Mouse (Mus musculus) MEL (cell line): ENCODE measurements around the gene Dync1li2. TPM values are rescaled to one million over a fixed set of nuclear protein-coding genes. Genes with fewer than 3 reads are reported as not detected.
A peak's percentile ranks its signal among the peaks of the same experiment; 100 is the strongest.

Experiments
- DNase-seq: peaks from one replicate; pipeline ENCODE4 v3.0.0; 2011; ENCODE audit warnings: low read depth, low spot score
- H3K27ac ChIP-seq: 2 replicates; pipeline ENCODE4 v1.5.1; 2012; ENCODE audit warnings: low read depth, mild to moderate bottlenecking, control low read depth, low read length, moderate library complexity; ENCODE audit not compliant: control insufficient read depth
- H3K27me3 ChIP-seq, 2 experiments: fragments of 150-350 bp in 1 of 2; sonication (generic) in 1 of 2; 2 replicates each; pipeline ENCODE4 v1.6.1; 2012; ENCODE audit warnings: low read length in 2 of 2, mild to moderate bottlenecking in 2 of 2, improper control_type of control experiment in 1 of 2, moderate library complexity in 1 of 2; ENCODE audit not compliant: insufficient read depth in 2 of 2, control insufficient read depth in 1 of 2
- H3K36me3 ChIP-seq, 2 experiments: 2 replicates each; pipeline ENCODE4 v1.6.1; 2012 to 2014; ENCODE audit warnings: low read length in 2 of 2, improper control_type of control experiment in 1 of 2, inconsistent platforms in 1 of 2, mild to moderate bottlenecking in 1 of 2; ENCODE audit not compliant: insufficient read depth in 2 of 2, control insufficient read depth in 1 of 2
- H3K4me1 ChIP-seq, 2 experiments: fragments of 150-350 bp in 1 of 2; sonication (generic) in 1 of 2; 2 replicates each; pipeline ENCODE4 v1.6.1; 2012; ENCODE audit warnings: low read length in 2 of 2, improper control_type of control experiment in 1 of 2, mild to moderate bottlenecking in 1 of 2; ENCODE audit not compliant: insufficient read depth in 2 of 2, control insufficient read depth in 1 of 2
- H3K4me3 ChIP-seq, 2 experiments: fragments of 150-350 bp in 1 of 2; sonication (generic) in 1 of 2; 2 replicates each; pipeline ENCODE4 v1.5.1; 2012; ENCODE audit warnings: low read depth in 2 of 2, low read length in 2 of 2, mild to moderate bottlenecking in 2 of 2, moderate library complexity in 2 of 2, control low read depth in 1 of 2, improper control_type of control experiment in 1 of 2; ENCODE audit not compliant: control insufficient read depth in 1 of 2, insufficient read depth in 1 of 2
- H3K79me2 ChIP-seq: 2 replicates; pipeline ENCODE4 v1.6.1; 2012; ENCODE audit warnings: mild to moderate bottlenecking, low read length, moderate library complexity; ENCODE audit not compliant: control insufficient read depth, poor library complexity, insufficient read depth
- H3K9ac ChIP-seq: 2 replicates; pipeline ENCODE4 v1.6.1; 2012; ENCODE audit warnings: low read depth, mild to moderate bottlenecking, control low read depth, low read length, moderate library complexity; ENCODE audit not compliant: control insufficient read depth, poor library complexity, severe bottlenecking
- H3K9me3 ChIP-seq: fragments of 150-350 bp; sonication (generic); replicated peaks from 2 replicates; pipeline ENCODE4 v1.6.1; 2012; ENCODE audit warnings: mild to moderate bottlenecking, low read length, improper control_type of control experiment, moderate library complexity; ENCODE audit not compliant: insufficient read depth
- CHD1 ChIP-seq: IDR thresholded peaks from 2 replicates; pipeline ENCODE4 v1.6.1; 2012; ENCODE audit warnings: low read depth, mild to moderate bottlenecking, inconsistent platforms, low read length, improper control_type of control experiment
- CHD2 ChIP-seq: IDR thresholded peaks from 2 replicates; pipeline ENCODE4 v1.6.1; 2011; ENCODE audit warnings: low read length, improper control_type of control experiment
- ELF1 ChIP-seq: IDR thresholded peaks from 2 replicates; pipeline ENCODE4 v1.6.1; 2014; ENCODE audit warnings: low read depth, mild to moderate bottlenecking, inconsistent platforms, low read length, improper control_type of control experiment, moderate library complexity
- GABPA ChIP-seq: IDR thresholded peaks from 2 replicates; pipeline ENCODE4 v1.6.1; 2012; ENCODE audit warnings: low read depth, mild to moderate bottlenecking, inconsistent platforms, low read length, improper control_type of control experiment, moderate library complexity
- JUND ChIP-seq: IDR thresholded peaks from 2 replicates; pipeline ENCODE4 v1.6.1; 2011; ENCODE audit warnings: low read depth, mild to moderate bottlenecking, improper control_type of control experiment, low read length
- KAT2A ChIP-seq: conservative IDR thresholded peaks from 2 replicates; pipeline ENCODE4 v1.6.1; 2012; ENCODE audit warnings: low read depth, low read length, improper control_type of control experiment, inconsistent platforms
- MAZ ChIP-seq: IDR thresholded peaks from 2 replicates; pipeline ENCODE4 v1.6.1; 2012; ENCODE audit warnings: low read depth, mild to moderate bottlenecking, inconsistent platforms, low read length, improper control_type of control experiment
- MEF2A ChIP-seq: IDR thresholded peaks from 2 replicates; pipeline ENCODE4 v1.6.1; 2014; ENCODE audit warnings: low read depth, mild to moderate bottlenecking, inconsistent platforms, low read length, improper control_type of control experiment; ENCODE audit not compliant: poor library complexity, insufficient replicate concordance, severe bottlenecking; ENCODE audit errors: extremely low read depth
- MYC ChIP-seq: IDR thresholded peaks from 2 replicates; pipeline ENCODE4 v1.6.1; 2011; ENCODE audit warnings: low read depth, mild to moderate bottlenecking, low read length, improper control_type of control experiment, moderate library complexity
- RCOR1 ChIP-seq: IDR thresholded peaks from 2 replicates; pipeline ENCODE4 v1.6.1; 2012; ENCODE audit warnings: low read depth, mild to moderate bottlenecking, inconsistent platforms, low read length, improper control_type of control experiment
- USF2 ChIP-seq, 2 experiments: IDR thresholded peaks; 2 replicates each; pipeline ENCODE4 v1.6.1; 2011 to 2012; ENCODE audit warnings: improper control_type of control experiment in 2 of 2, low read length in 2 of 2, borderline replicate concordance in 1 of 2, inconsistent platforms in 1 of 2, low read depth in 1 of 2, mild to moderate bottlenecking in 1 of 2; ENCODE audit not compliant: insufficient read depth in 1 of 2
- ZKSCAN1 ChIP-seq: IDR thresholded peaks from 2 replicates; pipeline ENCODE4 v1.6.1; 2012; ENCODE audit warnings: low read depth, mild to moderate bottlenecking, inconsistent platforms, low read length, improper control_type of control experiment, moderate library complexity
- ZMIZ1 ChIP-seq: IDR thresholded peaks from 2 replicates; pipeline ENCODE4 v1.6.1; 2012; ENCODE audit warnings: low read depth, mild to moderate bottlenecking, inconsistent platforms, low read length, improper control_type of control experiment, moderate library complexity
- ZNF384 ChIP-seq: IDR thresholded peaks from 2 replicates; pipeline ENCODE4 v1.6.1; 2012; ENCODE audit warnings: low read depth, mild to moderate bottlenecking, inconsistent platforms, low read length, improper control_type of control experiment
- polyA plus RNA-seq, 2 experiments: library from polyadenylated mRNA; stranded (reverse) in 1 of 2; unstranded in 1 of 2; fragments of >175 nt in 1 of 2; fragments of >200 nt in 1 of 2; gene quantifications; 2 replicates each; pipeline versions ENCODE4 v1.2.1 to v1.2.4; 2012; ENCODE audit warnings: low replicate concordance in 2 of 2, low read depth in 1 of 2; ENCODE audit not compliant: insufficient read length in 2 of 2, insufficient read depth in 1 of 2, missing spikeins in 1 of 2
- total RNA-seq: library from RNA; depleted of rRNA; stranded (reverse); fragments of 300-350 nt; gene quantifications from 2 replicates; pipeline ENCODE4 v1.2.3, GENCODE M21; 2012

The Dync1li2 gene
- total and polyA plus RNA-seq, 3 experiments = 22.4 to 23.8 TPM; not detected in 1

GRCm38 (mm10) chr8:104445248-104445647 is 2.4 kb upstream of the Dync1li2 start:
- Histone ChIP-seq H3K27me3 (peaks cover 0 to 6% of the 10 kb centered on the region in 2 experiments; a peak in 3 of 4 replicates), H3K36me3 (no peaks in the 10 kb centered on the region; a peak in 2 of 4 replicates), H3K4me3 (no peak overlapping the region), H3K4me1 (peaks cover 0 to 12% of the 10 kb centered on the region in 2 experiments; a peak in 2 of 4 replicates), H3K9me3 (no peaks in the 10 kb centered on the region), H3K79me2 (peaks cover 19% of the 10 kb centered on the region), H3K27ac (no peak overlapping the region), H3K9ac (no peak overlapping the region)
- DNase-seq = no peak
- TF ChIP-seq CHD1 = no peak
- TF ChIP-seq RCOR1 = no peak
- no peak for TF ChIP-seq ZNF384
- TF ChIP-seq ELF1 = no peak
- TF ChIP-seq ZMIZ1 = no peak
- TF ChIP-seq MYC = no peak
- no peak for TF ChIP-seq MEF2A
- TF ChIP-seq JUND = no peak
- TF ChIP-seq USF2 (IDR thresholded peaks at IDR 0.05; ENCODE audit: borderline replicate concordance in 1 of 2, insufficient read depth in 1 of 2, low read depth in 1 of 2, low read length in 2 of 2) = no peak
- TF ChIP-seq GABPA = no peak

DNA sequence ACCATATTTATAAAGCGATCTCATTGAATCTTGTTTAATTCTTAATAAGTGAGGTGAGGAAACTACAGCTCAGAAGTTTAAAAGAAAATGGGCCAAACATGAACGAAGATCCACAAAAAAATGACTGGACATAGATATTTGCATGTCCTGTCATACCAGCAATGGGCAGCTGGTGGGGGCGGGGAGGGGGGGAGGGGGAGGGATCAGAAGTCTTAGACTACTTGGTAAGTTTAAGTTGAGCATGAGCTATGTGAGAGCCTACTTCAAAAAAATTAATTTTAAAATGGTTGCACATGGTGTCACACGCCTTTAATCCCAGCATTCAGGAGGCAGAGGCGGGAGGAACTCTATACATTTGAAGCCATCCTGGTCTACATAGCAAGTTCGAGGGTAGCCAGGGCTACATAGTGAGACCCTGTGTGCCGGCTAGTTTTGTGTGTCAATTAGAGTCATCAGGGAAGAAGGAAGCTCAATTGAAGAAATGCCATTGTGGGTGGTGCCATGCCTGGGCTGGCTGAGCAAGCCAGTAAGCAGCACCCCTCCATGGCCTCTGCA is 355 bp upstream of the Dync1li2 start:
- no peak for DNase-seq
- Histone ChIP-seq H3K27me3 (peaks cover 0 to 6% of the 10 kb centered on the region in 2 experiments; a peak in 3 of 4 replicates), H3K9ac (no peak overlapping the region), H3K79me2 (peaks cover 20% of the 10 kb centered on the region), H3K9me3 (no peaks in the 10 kb centered on the region), H3K36me3 (peaks cover 0 to 4% of the 10 kb centered on the region in 2 experiments; a peak in 2 of 4 replicates), H3K4me3 (peak overlapping the region in 1 of 2 experiments; percentile 84; a peak in 1 of 4 replicates), H3K27ac (no peak overlapping the region), H3K4me1 (peaks cover 0 to 12% of the 10 kb centered on the region in 2 experiments; a peak in 2 of 4 replicates)
- 0 out of 2 replicates have a peak, but pooled peaks have one; percentile 14 for TF ChIP-seq MAZ
- TF ChIP-seq ZKSCAN1 = no peak
- peak; percentile 31; the same call in 1 of the 2 replicates for TF ChIP-seq CHD2
- TF ChIP-seq KAT2A = no peak
